Mouse (Mus musculus): ENCODE measurements at regions not wholly inside any gene's neighbourhood (a gene's known extent, or its start where the extent isn't known, plus 50 kb on each side); places are given as distances from the start of the nearest gene placed in this dataset.

DNA sequence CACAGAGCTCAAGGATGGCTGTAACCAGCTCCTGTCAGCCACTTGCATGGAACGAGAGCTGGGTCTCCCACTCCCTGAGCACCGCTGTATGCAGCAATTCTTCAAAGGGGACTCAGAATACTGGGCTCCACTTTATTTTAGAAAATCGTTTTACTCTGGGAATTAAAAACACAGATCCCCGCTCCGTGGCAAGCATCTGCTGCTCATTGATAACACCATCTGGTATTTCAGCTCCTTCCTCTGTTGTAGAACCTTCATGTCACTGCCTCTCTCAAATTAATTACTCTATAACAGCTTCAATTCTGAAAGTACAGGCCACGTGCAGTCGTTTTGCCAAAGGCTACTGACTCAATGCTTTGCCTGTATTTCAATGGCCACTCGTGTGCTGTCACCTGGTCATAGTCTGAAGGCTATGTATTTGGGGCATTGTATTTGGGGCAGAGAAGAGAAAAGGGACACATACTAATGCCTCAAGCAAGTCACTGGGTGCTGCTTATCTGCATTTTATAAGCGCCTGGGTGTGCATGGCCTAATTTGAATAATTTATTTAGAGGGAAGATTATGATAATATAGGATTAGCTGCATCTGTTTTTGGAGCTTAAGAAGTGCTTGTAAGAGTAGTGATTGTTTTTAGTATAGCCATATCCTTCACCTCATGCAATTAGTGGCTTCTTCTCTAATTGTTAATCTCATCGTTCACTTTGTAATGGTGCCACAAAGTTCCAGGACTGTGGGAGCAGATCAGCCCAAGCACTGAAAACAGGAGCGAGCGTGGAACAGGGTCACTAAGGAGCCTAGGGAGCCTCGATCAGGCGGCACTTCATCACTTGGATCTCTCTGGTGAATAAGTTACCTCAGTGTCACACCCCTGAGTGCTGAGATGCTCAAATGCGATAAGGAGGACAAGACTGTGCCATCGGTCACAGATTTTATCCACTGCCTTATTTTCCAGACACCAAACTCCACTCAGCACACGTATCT is 383.3 kb downstream of the Ins1 start:
- Histone ChIP-seq H3K9me3 (ENCODE audit: control insufficient read depth, low read length) (no peaks in the 10 kb centered on the region), H3K4me1 (ENCODE audit: control insufficient read depth in 2 of 2, insufficient read depth in 2 of 2, low read length in 2 of 2) (no peaks in the 10 kb centered on the region), H3K27ac (replicated peaks in 1 of 2; ENCODE audit: control insufficient read depth in 1 of 2, insufficient read depth in 1 of 2, low read depth in 2 of 2, low read length in 2 of 2) (no peak overlapping the region), H3K36me3 (ENCODE audit: control insufficient read depth, insufficient read depth, low read length) (no peaks in the 10 kb centered on the region), H3K4me2 (ENCODE audit: low read length) (no peak overlapping the region), H3K27me3 (ENCODE audit: control insufficient read depth, insufficient read depth, low read length) (no peaks in the 10 kb centered on the region), H3K9ac (ENCODE audit: low read length) (no peak overlapping the region), H3K4me3 (ENCODE audit: control insufficient read depth in 1 of 2, insufficient read depth in 1 of 2, low read depth in 1 of 2, low read length in 2 of 2) (no peak overlapping the region)
- ATAC-seq (ENCODE audit: insufficient number of reproducible peaks, insufficient read depth, low FRiP score, low read depth) = no peak
- WGBS = 64% methylated on average over 17 of the region's 17 CpGs

DNA sequence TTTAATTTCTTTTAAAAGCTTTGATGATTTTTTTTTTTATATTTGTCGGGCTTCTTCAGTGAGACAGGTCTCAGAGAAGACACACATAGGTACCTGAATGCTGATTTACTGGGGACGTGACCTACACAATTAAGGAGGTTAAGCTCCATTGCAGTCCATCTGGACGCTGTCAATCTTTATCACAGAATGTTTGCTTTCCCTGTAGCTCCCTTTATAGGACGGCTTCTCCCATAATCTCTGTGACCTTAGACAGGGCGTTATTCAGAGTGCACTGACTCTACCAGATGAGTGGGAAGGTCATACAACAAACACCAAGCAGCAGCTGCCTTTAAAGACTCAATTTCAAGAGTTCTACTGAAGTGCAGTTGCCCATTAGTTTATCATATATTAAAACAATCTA is 376.1 kb downstream of the Ins1 start:
- Histone ChIP-seq H3K36me3 (ENCODE audit: control insufficient read depth, insufficient read depth, low read length) (no peaks in the 10 kb centered on the region), H3K27ac (replicated peaks in 1 of 2; ENCODE audit: control insufficient read depth in 1 of 2, insufficient read depth in 1 of 2, low read depth in 2 of 2, low read length in 2 of 2) (no peak overlapping the region), H3K4me1 (ENCODE audit: control insufficient read depth in 2 of 2, insufficient read depth in 2 of 2, low read length in 2 of 2) (no peaks in the 10 kb centered on the region), H3K27me3 (ENCODE audit: control insufficient read depth, insufficient read depth, low read length) (no peaks in the 10 kb centered on the region), H3K9me3 (ENCODE audit: control insufficient read depth, low read length) (no peaks in the 10 kb centered on the region), H3K4me2 (ENCODE audit: low read length) (no peak overlapping the region), H3K9ac (ENCODE audit: low read length) (no peak overlapping the region), H3K4me3 (ENCODE audit: control insufficient read depth in 1 of 2, insufficient read depth in 1 of 2, low read depth in 1 of 2, low read length in 2 of 2) (no peak overlapping the region)
- no peak for ATAC-seq (ENCODE audit: insufficient number of reproducible peaks, insufficient read depth, low FRiP score, low read depth)
- 34% methylated on average over 5 of the region's 5 CpGs for WGBS

DNA sequence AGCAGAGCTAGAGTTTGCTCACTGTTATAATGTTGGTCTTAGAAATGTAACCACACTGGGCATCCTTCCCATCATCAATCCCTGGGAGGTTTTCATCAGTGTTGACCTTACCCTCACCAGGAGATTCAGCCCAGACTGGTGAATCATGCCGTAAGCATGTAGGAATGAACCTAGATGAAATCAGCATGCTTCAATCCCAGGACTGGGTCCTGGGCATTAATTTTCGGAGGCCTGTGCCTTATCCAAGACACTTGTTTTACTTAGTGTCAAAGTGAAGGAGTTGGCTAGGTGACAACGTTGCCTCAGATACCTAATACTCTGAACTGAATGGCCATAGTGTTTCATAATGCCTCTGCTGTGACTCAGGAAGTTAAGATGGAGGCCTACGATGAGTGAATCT is 368.4 kb downstream of the Ins1 start:
- H3K4me3 ChIP-seq (ENCODE audit: control insufficient read depth in 1 of 2, insufficient read depth in 1 of 2, low read depth in 1 of 2, low read length in 2 of 2) = no peak overlapping the region
- WGBS = 47% methylated on average over 4 of the region's 4 CpGs
- H3K9ac ChIP-seq (ENCODE audit: low read length) = no peak overlapping the region
- no peaks in the 10 kb centered on the region for H3K4me1 ChIP-seq (ENCODE audit: control insufficient read depth in 2 of 2, insufficient read depth in 2 of 2, low read length in 2 of 2)
- no peaks in the 10 kb centered on the region for H3K9me3 ChIP-seq (ENCODE audit: control insufficient read depth, low read length)
- no peak overlapping the region for H3K27ac ChIP-seq (replicated peaks in 1 of 2; ENCODE audit: control insufficient read depth in 1 of 2, insufficient read depth in 1 of 2, low read depth in 2 of 2, low read length in 2 of 2)
- no peaks in the 10 kb centered on the region for H3K27me3 ChIP-seq (ENCODE audit: control insufficient read depth, insufficient read depth, low read length)
- ATAC-seq (ENCODE audit: insufficient number of reproducible peaks, insufficient read depth, low FRiP score, low read depth) = peak; percentile 47
- no peaks in the 10 kb centered on the region for H3K36me3 ChIP-seq (ENCODE audit: control insufficient read depth, insufficient read depth, low read length)
- no peak overlapping the region for H3K4me2 ChIP-seq (ENCODE audit: low read length)

DNA sequence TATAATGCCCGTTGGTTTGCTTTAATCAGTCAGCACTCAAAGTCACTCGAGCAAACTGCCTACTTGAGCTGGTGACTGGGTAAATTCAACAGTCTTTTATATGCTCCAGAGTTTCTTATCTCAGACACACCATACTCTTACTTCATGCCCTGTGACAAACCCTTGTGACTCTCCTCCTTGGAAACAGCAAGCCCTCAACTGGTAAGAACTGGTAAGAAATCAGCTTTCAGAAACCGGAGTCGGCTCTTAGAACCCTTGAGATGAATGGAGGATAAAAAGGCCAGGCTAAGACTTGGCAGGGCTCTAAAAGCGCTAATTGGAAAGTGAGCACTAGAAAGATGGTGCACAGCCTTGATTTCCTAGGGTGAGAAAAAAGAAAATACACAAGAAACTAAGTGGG is 360.2 kb downstream of the Ins1 start:
- Histone ChIP-seq H3K4me3 (ENCODE audit: control insufficient read depth in 1 of 2, insufficient read depth in 1 of 2, low read depth in 1 of 2, low read length in 2 of 2) (no peak overlapping the region), H3K4me2 (ENCODE audit: low read length) (no peak overlapping the region), H3K9ac (ENCODE audit: low read length) (no peak overlapping the region), H3K27me3 (ENCODE audit: control insufficient read depth, insufficient read depth, low read length) (no peaks in the 10 kb centered on the region), H3K4me1 (ENCODE audit: control insufficient read depth in 2 of 2, insufficient read depth in 2 of 2, low read length in 2 of 2) (no peaks in the 10 kb centered on the region), H3K36me3 (ENCODE audit: control insufficient read depth, insufficient read depth, low read length) (no peaks in the 10 kb centered on the region), H3K9me3 (ENCODE audit: control insufficient read depth, low read length) (no peaks in the 10 kb centered on the region), H3K27ac (replicated peaks in 1 of 2; ENCODE audit: control insufficient read depth in 1 of 2, insufficient read depth in 1 of 2, low read depth in 2 of 2, low read length in 2 of 2) (no peak overlapping the region)
- ATAC-seq (ENCODE audit: insufficient number of reproducible peaks, insufficient read depth, low FRiP score, low read depth) = no peak
- 47% methylated on average over 5 of the region's 5 CpGs for WGBS

DNA sequence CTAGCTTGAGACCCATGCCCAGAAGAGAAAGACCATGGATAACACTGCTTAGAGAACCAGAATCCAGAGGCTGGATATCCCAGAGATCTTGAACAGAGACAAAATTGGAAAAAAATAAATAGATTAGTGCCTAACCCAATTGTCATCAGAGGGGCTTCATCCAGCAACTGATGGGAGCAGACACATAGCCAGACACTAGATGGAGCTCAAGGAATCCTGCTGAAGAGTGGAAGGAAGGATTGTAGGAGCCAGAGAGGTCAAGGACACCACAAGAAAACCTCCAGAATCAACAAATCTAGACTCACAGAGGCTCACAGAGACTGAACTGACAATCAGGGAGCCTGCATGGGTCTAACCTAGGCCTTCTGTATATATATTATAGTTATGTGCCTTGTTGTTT is 359.4 kb downstream of the Ins1 start:
- Histone ChIP-seq H3K4me3 (ENCODE audit: control insufficient read depth in 1 of 2, insufficient read depth in 1 of 2, low read depth in 1 of 2, low read length in 2 of 2) (no peak overlapping the region), H3K36me3 (ENCODE audit: control insufficient read depth, insufficient read depth, low read length) (no peaks in the 10 kb centered on the region), H3K9ac (ENCODE audit: low read length) (no peak overlapping the region), H3K4me1 (ENCODE audit: control insufficient read depth in 2 of 2, insufficient read depth in 2 of 2, low read length in 2 of 2) (no peaks in the 10 kb centered on the region), H3K9me3 (ENCODE audit: control insufficient read depth, low read length) (no peaks in the 10 kb centered on the region), H3K27ac (replicated peaks in 1 of 2; ENCODE audit: control insufficient read depth in 1 of 2, insufficient read depth in 1 of 2, low read depth in 2 of 2, low read length in 2 of 2) (no peak overlapping the region), H3K27me3 (ENCODE audit: control insufficient read depth, insufficient read depth, low read length) (no peaks in the 10 kb centered on the region), H3K4me2 (ENCODE audit: low read length) (no peak overlapping the region)
- no peak for ATAC-seq (ENCODE audit: insufficient number of reproducible peaks, insufficient read depth, low FRiP score, low read depth)

- Histone ChIP-seq H3K4me2 (ENCODE audit: low read length) (no peak overlapping the region), H3K9ac (ENCODE audit: low read length) (no peak overlapping the region), H3K9me3 (ENCODE audit: control insufficient read depth, low read length) (no peaks in the 10 kb centered on the region), H3K27me3 (ENCODE audit: control insufficient read depth, insufficient read depth, low read length) (no peaks in the 10 kb centered on the region), H3K4me1 (ENCODE audit: control insufficient read depth in 2 of 2, insufficient read depth in 2 of 2, low read length in 2 of 2) (no peaks in the 10 kb centered on the region), H3K4me3 (ENCODE audit: control insufficient read depth in 1 of 2, insufficient read depth in 1 of 2, low read depth in 1 of 2, low read length in 2 of 2) (no peak overlapping the region), H3K36me3 (ENCODE audit: control insufficient read depth, insufficient read depth, low read length) (no peaks in the 10 kb centered on the region), H3K27ac (replicated peaks in 1 of 2; ENCODE audit: control insufficient read depth in 1 of 2, insufficient read depth in 1 of 2, low read depth in 2 of 2, low read length in 2 of 2) (no peak overlapping the region)
- no peak for ATAC-seq (ENCODE audit: insufficient number of reproducible peaks, insufficient read depth, low FRiP score, low read depth)
- 81% methylated on average over 5 of the region's 5 CpGs for WGBS
Observed at GRCm38 (mm10) chr19:52613353-52613752, 349.3 kb downstream of the Ins1 start.

DNA sequence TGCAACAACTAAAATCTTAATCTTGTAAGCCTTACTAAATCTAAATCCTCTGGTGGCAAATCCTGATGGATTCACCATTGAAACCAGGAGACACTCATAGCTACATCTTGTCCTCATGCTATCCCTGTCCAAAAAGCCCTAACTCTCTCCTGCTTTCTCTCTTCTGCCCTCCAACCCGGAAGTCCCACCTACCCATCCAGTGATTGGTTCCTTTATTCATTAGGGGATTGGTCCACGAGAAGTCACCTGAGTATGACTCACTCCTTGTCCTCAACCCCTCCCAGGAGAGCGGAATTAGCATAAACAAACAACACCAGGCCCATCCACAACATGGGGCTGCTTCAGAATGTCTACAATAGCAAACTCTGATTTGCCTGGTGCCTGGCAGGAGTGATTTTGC is 342.8 kb downstream of the Ins1 start:
- no peak overlapping the region for H3K9ac ChIP-seq (ENCODE audit: low read length)
- no peak for ATAC-seq (ENCODE audit: insufficient number of reproducible peaks, insufficient read depth, low FRiP score, low read depth)
- H3K27me3 ChIP-seq (ENCODE audit: control insufficient read depth, insufficient read depth, low read length) = no peaks in the 10 kb centered on the region
- WGBS = 64% methylated on average over 3 of the region's 3 CpGs
- no peaks in the 10 kb centered on the region for H3K36me3 ChIP-seq (ENCODE audit: control insufficient read depth, insufficient read depth, low read length)
- H3K4me1 ChIP-seq (ENCODE audit: control insufficient read depth in 2 of 2, insufficient read depth in 2 of 2, low read length in 2 of 2) = no peaks in the 10 kb centered on the region
- no peak overlapping the region for H3K27ac ChIP-seq (replicated peaks in 1 of 2; ENCODE audit: control insufficient read depth in 1 of 2, insufficient read depth in 1 of 2, low read depth in 2 of 2, low read length in 2 of 2)
- no peak overlapping the region for H3K4me3 ChIP-seq (ENCODE audit: control insufficient read depth in 1 of 2, insufficient read depth in 1 of 2, low read depth in 1 of 2, low read length in 2 of 2)
- H3K4me2 ChIP-seq (ENCODE audit: low read length) = no peak overlapping the region
- no peaks in the 10 kb centered on the region for H3K9me3 ChIP-seq (ENCODE audit: control insufficient read depth, low read length)

DNA sequence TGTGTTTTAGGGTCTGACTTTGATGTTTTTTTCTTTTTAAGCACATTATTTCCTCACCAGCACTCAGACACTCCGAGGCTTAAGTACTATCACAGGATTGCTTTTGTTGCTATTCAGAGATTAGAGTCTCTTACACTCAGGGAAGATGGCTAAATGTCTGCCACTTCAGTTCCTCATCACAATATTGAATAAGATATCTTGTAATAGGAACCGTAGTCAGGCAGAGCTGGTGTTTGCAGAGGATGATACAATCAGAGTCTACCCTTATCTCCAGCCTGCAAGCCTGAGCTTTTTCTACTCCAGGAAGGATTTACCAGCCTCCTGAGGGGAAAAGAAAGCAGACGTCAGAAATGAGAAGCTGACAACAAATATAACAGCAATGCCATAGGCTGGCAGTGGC is 336.3 kb downstream of the Ins1 start:
- no peaks in the 10 kb centered on the region for H3K27me3 ChIP-seq (ENCODE audit: control insufficient read depth, insufficient read depth, low read length)
- no peak overlapping the region for H3K9ac ChIP-seq (ENCODE audit: low read length)
- no peaks in the 10 kb centered on the region for H3K9me3 ChIP-seq (ENCODE audit: control insufficient read depth, low read length)
- no peaks in the 10 kb centered on the region for H3K4me1 ChIP-seq (ENCODE audit: control insufficient read depth in 2 of 2, insufficient read depth in 2 of 2, low read length in 2 of 2)
- H3K4me3 ChIP-seq (ENCODE audit: control insufficient read depth in 1 of 2, insufficient read depth in 1 of 2, low read depth in 1 of 2, low read length in 2 of 2) = no peak overlapping the region
- 2% methylated on average over 3 of the region's 3 CpGs for WGBS
- H3K36me3 ChIP-seq (ENCODE audit: control insufficient read depth, insufficient read depth, low read length) = no peaks in the 10 kb centered on the region
- no peak overlapping the region for H3K4me2 ChIP-seq (ENCODE audit: low read length)
- no peak overlapping the region for H3K27ac ChIP-seq (replicated peaks in 1 of 2; ENCODE audit: control insufficient read depth in 1 of 2, insufficient read depth in 1 of 2, low read depth in 2 of 2, low read length in 2 of 2)
- no peak for ATAC-seq (ENCODE audit: insufficient number of reproducible peaks, insufficient read depth, low FRiP score, low read depth)

Measured in heart, embryonic 14.5 days (tissue).